Mouse (Mus musculus): ENCODE data around the gene Rad50.

DNA sequence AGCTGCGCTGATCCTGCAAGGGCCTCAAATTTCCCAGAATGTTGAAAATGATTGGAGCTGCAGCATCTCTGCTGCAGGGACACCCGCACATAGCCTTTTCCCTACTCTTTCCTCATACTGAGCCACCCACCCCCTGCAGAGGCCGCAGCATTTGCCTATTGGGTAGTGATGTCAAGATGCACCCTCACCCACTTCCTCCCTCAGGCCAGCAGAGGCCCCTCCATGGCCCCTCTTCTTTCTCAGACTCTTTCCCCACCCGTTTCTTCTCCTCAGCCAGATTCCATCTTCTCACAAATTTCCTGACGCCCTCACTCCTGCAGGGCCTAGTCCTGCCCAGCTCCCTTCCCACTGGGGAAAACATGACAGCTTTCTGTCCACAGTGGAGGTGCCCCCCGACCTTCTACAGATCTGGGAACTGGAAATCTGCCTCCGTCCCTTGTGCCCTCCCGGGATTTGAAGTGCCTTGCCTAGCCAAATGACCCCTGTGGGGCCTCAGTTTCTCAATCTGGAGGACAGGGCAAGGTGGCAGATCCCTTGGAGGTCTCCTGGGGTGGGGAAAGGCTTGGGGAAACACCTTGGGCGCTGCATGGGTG, 71.4 kb downstream of the Rad50 start:
- TF ChIP-seq CTCF (IDR thresholded peaks at IDR 0.05; ENCODE audit: low read depth): no peak
- no peak for TF ChIP-seq EP300 (IDR thresholded peaks at IDR 0.05; ENCODE audit: low read depth)

All from liver, embryonic 14.5 days (tissue).